Mouse (Mus musculus) thymus, postnatal 0 days (tissue): ENCODE measurements around the gene Ttc19. TPM values are rescaled to one million over a fixed set of nuclear protein-coding genes. Genes with fewer than 3 reads are reported as not detected.

ENCODE experiments used
- DNase-seq: peaks from one replicate; pipeline ENCODE4 v3.0.0-alpha.2; 2015; ENCODE audit warnings: low spot score
- polyA plus RNA-seq: library from polyadenylated mRNA; unstranded; fragments of >200 nt; fragmentation: Nextera tagmentation; extraction: Ambion mirVana; gene quantifications from 2 replicates; pipeline ENCODE4 v1.2.1, GENCODE M21; 2015

Ttc19 gene
- 9.0 and 12.4 TPM in 2 replicates for polyA plus RNA-seq

DNA sequence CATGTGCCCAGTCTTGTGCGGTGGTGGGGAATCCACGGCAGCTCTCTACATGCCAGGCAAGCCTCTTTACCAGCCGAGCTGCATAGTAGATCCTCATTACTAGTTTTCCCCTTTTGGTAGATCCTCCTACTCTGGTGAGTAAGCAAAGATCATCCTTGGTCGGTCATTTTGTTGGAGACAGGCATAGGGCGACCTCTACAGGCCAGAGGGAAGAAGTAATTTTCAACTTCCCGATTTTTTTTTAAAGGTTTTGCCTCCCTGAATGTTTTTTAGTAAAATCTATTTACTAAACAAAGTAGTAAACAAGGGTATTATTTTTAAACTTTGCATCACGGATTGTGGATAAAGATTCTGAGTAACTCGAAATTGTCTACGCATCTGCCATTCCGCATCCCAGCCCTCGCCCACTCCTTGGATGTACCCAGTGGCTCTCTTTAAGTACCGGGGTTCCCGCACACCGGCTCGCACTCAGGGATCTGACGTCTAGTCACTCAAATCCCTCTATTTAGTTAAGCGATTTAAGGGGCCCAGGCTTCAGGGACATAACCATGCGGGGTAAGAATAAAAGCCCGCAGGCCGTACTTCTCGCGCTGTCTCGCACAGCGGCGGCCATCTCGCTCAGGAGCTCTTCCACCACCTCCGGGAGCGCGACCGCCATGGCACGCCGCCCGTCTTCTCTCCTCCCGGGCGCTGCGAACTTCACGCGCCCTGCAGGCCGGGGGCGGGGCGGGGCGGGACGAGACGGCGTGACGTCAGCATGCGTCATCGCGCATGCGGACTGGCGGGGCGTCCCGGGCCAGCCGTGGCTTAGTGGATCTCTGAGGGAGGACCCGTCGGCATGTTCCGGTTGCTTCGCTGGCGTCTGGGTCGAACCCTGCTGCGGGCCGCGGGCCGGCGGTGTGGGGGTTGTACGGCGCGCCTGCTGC is at the start of gene Ttc19, which contains the start of gene Zswim7:
Gene Ttc19 (plus strand): TSS at position 799 of the 926 bp plus-strand sequence.
Gene Zswim7 (minus strand): TSS at position 701 of the 926 bp plus-strand sequence.
- peak; percentile 94 for DNase-seq

DNA sequence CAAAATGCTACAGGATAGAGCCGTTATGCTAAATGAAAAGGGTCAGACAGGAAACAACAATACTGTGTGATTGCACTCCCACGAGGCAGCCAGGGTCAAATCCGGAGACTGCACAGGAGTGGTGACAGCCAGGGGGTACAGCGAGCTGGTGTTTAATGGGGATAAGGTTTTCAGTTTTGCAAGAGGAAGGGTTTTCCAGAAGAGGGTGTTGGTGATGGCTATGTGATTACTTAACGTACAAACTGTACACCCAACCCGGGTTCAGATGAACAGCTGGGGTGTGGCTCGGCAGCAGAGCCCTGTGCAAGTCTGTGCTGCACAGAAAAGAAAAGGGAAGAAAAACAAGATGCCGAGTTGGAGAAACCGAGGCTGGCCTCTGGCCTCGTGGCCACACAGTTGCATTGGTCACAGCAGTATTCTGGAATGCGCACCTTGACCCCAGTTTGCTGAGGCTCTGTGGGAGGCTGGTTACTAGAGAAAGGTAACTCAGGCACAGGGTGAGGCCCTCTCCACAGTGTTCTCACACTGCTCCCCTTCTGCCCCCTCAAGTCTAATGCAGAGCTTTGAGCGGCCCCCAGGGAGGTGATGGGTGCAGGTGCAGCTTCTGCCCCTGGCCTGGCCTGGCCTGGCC is 40.5 kb upstream of the Ttc19 start:
- DNase-seq: no peak

DNA sequence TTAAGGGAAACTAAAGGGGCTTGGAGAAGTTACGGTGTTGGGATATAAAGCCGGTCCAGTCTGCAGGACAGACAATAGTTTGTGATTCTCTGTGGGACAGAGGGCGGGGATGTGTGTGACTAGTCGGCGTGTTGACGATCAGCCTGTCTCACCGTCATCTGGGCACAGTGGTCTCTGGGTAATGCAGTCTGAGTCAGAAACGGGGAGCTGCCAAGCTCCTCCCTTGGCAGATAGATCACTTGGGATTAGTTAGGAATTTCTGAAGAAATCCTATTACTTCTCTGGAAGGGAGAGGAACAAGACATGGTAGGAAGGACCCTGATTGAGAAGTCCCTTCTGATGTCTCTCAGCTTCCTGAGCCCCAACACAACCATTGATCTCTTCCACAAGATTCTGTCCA is 37.4 kb upstream of the Ttc19 start:
- no peak for DNase-seq

DNA sequence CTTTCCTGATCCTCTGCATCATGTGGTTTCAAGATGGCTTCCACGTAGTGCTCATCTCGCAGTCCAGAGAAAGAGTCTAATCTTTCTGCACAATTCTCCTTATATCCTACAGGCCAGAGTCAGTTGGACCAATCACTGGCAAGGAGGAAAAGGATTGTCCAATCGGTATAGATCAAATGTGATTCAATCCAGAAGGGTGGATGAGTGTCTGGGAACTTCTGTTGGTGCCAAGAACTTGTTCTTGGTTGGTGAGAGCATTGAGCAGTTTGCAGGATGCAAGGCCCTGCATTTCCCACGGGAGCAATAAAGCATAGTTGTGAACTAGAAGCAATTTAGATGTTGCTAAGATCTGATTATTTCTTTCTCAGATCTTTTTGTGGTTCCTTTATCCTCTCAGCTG is 36.8 kb upstream of the Ttc19 start:
- no peak for DNase-seq

DNA sequence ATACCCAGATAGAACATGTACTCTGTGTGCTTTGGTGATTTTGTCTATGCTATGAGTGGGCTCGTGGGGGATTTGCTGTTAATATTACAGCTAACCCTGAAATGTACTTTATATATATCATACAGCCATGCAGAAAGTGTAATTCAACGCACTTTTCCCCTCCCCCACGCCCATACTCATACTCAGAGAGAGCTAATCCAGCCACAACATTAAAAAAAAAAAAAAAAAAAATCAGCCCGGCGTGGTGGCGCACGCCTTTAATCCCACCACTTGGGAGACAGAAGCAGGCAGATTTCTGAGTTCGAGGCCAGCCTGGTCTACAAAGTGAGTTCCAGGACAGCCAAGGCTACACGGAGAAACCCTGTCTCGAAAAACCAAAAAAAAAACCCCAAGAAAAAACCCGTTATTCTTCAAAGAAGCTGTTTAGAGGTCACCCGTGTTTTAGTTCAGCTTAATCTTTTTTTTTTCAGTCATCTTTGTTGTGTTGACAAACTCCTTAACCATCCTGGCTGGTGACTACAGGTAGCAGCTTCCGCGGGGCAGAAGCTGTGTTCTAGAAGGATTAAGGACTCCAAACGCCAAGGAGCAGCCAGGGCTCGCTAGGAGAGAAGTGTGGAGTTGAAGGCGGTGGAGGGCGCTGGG is 33.4 kb upstream of the Ttc19 start:
- peak; percentile 9 for DNase-seq

DNA sequence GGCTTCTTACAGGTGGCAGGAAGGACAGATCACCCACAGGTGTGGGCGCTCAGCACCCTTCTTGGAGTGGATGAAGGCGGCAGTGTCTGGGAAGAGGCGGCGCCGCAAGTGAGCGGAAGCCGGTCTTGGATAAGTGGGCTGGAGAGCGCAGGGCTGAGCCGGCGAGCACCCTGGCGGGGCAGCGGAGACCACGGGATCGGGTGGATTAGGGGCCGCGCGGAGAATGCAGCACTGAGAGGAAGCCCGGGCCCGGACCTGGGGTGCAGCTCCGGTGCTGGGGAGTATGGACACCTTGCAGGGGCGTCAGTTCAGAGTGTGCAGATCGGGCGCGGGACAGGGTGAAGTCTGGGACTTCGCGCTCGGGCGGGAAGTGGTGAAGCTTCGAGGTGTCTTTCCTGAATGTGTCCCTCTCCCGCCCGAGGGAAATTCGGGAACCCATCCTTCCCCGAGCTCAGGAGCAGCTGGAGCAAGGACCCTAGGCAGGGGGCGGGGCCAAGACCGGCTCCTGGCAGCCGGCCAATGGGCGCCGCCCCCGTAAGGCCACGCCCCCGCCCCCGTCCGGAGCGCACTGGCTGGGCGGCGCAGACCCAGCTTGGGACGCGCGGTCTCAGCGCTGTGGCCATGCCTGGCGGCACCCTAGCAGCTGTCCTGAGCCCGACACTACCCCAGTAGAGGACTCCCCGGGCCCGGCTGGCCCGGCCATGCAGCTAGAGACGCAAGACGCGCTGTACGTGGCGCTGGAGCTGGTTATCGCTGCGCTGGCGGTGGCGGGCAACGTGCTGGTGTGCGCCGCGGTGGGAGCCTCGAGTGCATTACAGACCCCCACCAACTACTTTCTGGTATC is 32.6 kb upstream of the Ttc19 start, which contains the start of gene Adora2b:
Gene Adora2b (plus strand): TSS at position 584 of the 844 bp plus-strand sequence.
- peak; percentile 72 for DNase-seq

DNA sequence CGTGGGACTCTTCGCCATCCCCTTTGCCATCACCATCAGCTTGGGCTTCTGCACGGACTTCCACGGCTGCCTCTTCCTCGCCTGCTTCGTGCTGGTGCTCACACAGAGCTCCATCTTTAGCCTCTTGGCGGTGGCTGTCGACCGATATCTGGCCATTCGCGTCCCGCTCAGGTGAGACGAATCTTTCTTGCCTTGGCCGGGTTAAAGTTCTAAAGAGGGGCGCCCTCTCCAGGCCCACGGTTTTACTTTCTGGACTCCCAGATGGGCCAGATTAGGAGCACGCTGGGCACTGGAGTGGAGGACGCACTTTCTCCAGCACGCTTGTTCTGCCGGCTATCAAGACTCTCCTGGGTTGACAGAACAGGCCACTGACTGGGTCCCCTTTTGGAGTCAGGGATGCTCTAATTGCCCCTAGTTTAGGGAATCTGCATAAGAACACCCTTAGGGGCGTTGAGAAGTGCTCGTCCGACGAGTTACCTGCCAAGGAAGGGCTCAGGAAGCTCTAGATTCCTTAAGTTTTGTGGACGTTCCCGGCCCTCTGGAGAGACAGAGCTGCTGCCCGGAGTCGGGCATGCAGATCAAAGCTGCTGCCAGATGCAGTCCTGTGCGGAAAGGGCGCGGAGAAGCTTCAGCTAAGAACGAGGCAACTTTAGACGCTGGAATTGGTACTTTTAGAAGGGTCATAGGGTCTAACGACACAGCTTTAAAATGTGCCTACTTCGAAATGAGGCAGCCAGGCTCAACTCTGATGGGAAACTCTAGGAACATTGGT is 31.8 kb upstream of the Ttc19 start:
- DNase-seq: no peak

DNA sequence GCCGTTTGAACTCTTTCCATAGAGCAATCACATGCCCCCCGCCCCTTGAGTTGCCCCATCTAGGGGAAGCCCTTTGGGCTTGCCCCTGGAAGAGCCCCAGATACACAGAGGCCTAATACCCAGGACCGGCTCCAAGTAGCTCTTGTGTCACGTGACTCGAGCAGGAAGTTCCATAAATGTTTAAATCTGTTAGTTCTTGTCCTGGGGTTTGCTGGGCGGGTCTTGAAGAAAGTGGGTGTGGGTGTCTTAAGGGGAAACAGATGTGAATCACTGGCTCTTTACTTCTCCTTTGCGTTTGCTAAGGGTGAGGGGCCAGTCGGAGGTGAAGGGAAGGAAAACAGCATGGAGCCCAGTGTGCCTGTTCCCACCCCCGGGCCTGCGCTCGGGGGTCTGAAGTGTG is 30.2 kb upstream of the Ttc19 start:
- no peak for DNase-seq

DNA sequence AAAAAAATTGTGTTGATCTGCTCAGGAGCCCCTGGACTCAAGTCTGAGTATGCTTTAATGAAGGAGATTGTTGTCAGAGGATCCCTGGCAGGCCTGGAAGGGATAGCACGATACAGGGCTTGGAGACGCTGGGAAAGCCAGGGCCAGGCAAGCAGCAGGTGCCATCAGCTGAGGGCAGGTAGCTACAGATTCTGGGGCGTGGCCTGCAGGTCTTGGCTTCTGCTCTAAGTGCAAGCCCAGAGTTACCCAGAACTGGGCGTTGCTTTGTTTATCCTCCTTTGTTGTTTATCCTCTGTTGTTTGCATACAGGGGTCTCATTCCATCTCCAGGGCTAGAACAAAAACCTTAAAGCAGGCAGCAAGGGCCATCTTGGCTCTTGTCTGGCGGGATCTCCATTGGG is 27.9 kb upstream of the Ttc19 start:
- DNase-seq: no peak

DNA sequence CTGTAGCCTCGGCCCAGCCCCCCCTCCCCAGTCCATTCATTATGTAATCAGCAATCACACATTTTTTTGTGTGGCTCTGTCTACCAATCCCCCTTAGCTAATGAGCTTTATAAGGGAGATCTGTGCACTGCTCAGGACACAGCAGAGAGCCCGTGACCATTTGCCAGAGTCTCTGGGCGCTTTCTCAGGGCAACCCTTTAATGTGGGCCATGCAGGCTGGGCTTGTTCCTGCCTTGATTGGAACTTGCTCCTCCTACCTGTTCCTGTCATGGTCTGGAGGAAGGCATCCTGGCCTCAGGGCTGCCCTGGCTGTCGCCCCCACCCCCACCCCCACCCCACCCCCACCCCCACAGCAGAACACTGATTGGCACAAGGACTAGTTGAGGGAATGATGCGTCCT is 22.1 kb upstream of the Ttc19 start:
- no peak for DNase-seq

DNA sequence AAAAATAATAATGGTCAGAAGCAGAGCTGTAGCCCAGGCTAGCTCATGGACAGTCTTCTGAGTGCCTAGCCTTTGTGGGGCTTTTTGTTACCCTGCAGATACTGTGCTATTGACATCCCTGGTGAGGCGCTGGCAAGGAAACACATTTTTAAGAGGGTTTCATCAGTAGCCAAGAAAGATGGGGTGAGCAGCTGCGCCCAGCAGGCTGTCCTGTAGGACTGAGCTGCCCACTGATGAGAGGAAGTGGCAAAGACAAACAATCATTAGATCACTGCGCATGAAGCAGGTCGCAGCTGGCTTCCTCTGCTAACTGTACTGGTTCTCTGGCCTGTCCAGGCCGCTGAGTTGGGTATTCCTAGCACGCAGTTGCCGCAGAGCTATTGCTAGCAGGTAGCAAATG is 17.7 kb upstream of the Ttc19 start:
- no peak for DNase-seq

DNA sequence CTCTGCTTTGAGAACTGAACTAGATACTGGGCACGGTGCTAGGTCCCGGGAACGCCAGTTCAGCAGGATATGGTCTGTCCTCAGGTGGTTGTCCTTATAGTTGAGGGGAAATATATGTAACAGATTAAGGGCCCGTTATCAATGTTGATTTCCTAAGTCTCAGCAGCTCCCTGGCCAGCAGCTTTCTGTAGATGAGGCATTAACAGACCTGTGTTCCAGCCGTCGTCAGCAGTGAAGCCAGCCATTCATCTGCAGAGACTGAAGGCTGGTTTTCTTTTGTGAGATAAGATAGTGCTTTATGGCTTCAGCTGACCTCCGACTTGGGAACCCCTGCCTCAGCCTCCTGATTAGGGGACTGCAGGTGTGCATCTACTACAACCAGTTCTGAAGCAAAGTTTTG is 17.3 kb upstream of the Ttc19 start:
- no peak for DNase-seq

DNA sequence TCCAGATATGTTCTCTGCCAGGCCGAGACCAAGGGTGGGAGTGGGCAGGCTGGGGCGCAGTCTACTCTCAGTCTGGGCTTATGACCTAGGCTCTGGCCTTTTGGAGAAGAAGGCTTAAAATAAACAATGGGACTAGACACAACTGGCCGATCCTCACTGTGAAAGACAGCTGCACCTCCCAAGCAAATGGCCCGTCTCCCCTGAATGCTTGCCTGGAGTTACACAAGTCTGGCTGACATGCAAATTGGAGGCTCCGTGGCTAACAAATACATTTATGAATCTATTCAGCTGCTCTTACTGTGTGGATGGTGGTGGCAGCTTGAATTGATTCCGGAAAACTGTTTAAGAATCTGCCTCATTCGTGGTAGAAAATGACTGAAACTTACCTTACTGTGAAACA is 15.6 kb upstream of the Ttc19 start:
- no peak for DNase-seq

DNA sequence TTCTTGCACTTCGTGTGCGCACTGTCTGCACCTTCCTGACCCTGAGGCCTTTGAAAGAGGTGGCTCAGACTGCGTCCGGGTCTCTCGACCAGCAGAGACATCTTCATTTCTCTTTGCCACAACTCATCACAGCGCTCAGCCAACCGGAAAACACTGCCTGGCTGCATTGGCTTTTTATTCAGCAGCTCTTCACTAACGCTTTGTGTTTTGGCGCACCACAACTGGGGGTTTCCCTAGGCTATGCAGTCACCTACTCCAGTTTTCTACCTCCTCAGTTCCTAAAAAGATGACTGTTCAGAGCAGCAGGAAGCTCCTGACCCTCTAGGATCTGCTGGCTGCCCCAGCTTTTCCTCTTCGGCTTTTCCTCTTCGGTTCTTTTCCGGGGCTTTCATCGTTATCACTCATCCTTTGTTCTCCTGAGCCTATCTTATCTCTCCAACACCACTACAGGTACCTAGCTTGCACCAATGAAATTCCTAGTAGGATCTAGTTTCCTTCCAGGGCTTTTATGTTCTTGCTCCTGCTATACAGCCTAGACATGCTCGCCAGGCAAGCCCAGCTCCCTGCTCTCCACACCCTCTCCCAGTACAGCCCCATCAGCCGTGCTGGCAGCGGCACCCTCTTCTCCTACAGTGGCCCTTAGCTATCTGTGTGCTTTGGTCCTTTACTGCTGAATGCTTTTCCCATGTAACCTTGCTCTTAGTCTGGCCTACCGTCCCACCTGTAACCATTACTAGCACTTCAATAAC is 14.6 kb upstream of the Ttc19 start:
- no peak for DNase-seq

DNA sequence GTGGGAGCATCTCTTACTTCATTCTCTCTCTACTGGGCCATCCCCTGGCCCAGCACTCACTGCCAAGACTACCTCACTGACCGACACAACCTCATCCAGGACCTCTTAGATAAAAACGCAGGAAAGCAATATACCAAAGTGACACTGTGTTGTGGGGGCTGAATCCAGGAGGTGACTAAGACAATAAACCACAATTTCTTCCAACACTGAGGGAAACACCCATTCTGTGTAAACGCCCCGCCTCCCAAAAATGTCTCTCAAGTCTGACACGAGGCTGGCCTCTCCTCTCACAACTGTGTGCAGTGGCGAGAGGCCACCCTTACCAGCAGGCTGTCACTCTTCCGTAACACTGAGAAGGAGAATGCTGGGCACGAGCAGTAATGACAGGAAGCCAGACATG is 12.9 kb upstream of the Ttc19 start:
- DNase-seq: no peak

DNA sequence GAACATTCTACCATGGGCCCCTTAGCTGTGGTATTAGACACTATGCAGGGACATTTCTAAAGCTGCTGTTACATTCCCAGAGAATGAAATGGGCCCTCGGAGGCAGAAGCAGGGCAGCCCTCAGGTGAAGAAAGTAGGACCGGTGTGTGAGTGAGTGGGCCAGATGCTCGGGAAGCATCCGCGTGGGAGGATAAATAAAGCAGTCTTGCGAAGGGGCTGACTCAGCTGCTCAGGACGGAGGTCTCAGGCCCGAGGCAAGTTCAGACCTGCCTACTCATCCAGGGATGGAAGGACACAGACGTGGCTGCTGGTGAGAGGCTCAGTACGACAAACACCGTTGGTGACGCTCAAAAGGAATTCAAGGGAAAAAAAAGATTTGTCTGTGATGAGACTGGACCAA is 12.2 kb upstream of the Ttc19 start:
- no peak for DNase-seq

DNA sequence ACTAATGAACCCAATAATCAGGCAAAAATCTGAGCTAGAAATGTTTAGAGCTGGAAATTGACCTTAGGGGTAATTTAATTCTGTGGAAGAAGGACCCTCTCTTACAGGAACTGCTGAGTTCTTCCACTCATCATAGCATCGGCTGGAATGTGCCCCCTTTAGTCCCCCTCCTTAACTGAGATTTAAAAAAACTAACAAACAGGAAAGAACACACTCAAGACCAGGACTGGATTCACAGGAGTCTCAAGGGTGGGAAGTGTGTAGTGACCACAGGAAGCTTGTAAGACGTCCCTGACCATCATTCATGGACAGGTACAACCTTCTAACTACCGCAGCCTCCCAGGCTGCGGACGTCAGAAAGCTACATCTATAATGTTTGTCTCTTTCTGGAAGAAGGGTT is 10.4 kb upstream of the Ttc19 start:
- DNase-seq: no peak

DNA sequence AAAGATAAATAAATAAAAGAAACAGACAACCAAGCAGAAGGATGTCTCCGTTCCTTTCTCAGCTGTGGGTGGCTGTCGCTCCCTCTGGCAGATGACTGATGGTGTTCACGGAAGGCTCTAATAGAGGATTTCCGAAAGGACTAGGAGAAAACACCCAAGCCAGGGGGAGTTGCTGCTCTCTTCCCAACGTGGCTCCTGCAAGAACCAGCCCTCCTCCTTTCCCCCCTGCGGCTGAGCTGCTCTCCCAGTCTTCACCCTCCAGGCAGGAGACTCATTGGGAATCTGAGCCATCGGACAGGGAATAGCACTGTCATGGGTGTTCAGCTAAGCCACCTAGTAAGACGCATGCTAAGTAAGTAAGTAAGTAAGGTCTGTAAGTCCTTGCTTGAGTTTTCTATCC is 4.2 kb upstream of the Ttc19 start:
- DNase-seq: no peak

DNA sequence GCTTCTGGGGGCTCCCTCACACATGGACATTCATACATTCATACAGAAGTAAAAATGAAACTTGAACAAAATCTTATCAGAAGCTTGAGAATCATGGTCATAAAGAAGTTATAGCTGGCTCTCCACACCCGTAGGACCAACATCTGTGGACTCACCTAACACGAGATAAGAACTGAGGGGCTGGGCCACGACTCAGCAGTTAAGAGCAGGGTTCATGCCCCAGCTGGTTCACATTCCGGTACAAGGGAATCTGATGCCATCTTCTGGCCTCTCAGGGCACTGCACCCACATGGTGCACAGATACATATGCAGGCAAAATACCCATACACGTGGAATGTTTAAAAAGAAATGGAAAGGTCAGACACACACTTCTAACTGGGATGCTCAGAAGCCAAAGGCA is 3.2 kb upstream of the Ttc19 start:
- DNase-seq: peak; percentile 76

DNA sequence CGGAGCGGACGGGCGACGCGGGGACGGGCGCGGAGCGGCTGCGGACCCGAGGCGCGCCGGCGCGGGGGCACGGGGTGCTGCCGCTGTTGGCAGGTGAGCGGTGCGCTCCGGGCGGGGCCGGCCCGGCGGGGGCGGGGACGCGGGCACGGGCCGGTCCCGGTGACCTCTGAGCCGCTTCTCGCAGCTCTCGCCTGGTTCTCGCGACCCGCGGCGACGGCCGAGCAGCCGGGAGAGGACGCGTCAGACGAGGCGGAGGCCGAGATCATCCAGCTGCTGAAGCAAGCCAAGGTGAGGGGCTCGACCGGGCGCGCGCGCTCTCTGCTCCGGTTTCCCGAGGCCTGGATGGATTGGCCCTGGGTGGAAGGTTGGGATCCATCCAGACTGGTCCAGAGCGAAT is 326 bp downstream of the Ttc19 start:
- no peak for DNase-seq
